Mouse (Mus musculus): ENCODE measurements around the gene Tyrobp. TPM values are rescaled to one million over a fixed set of nuclear protein-coding genes. Genes with fewer than 3 reads are reported as not detected.

Tyrobp gene
- polyA plus RNA-seq, 1 experiment from 2014 or later, result 9.0 TPM

GRCm38 (mm10) chr7:30412735-30413147, 819 bp upstream of the Tyrobp start:
- no peak for DNase-seq (ENCODE audit: low spot score)
- no peaks in the 10 kb centered on the region for H3K4me1 ChIP-seq
- H3K4me3 ChIP-seq, result no peak overlapping the region
- no peaks in the 10 kb centered on the region for H3K27me3 ChIP-seq (ENCODE audit: insufficient read depth, poor library complexity, severe bottlenecking)
- 44% methylated on average over 4 of the region's 4 CpGs for WGBS
- no peaks in the 10 kb centered on the region for H3K9me3 ChIP-seq
- no peaks in the 10 kb centered on the region for H3K36me3 ChIP-seq
- no peak overlapping the region for H3K27ac ChIP-seq

- no peak for DNase-seq (ENCODE audit: low spot score)
- H3K27ac ChIP-seq, result no peak overlapping the region
- no peaks in the 10 kb centered on the region for H3K9me3 ChIP-seq
- H3K4me1 ChIP-seq, result peaks cover 17% of the 10 kb centered on the region
- no peak overlapping the region for H3K4me3 ChIP-seq
- 66% methylated on average over 9 of the region's 9 CpGs for WGBS
- H3K36me3 ChIP-seq, result no peaks in the 10 kb centered on the region
- peaks cover 22% of the 10 kb centered on the region; the same call in 1 of the 2 replicates for H3K27me3 ChIP-seq (ENCODE audit: insufficient read depth, poor library complexity, severe bottlenecking)
These were observed 4.3 kb downstream of the Tyrobp start for GRCm38 (mm10) chr7:30417856-30418255.

GRCm38 (mm10) chr7:30419561-30420499, 6.3 kb downstream of the Tyrobp start, which contains the start of gene Hcst:
Hcst (minus strand) TSS chr7:30419854.
- no peaks in the 10 kb centered on the region for H3K9me3 ChIP-seq
- H3K4me1 ChIP-seq, result peaks cover 18% of the 10 kb centered on the region
- WGBS, result 59% methylated on average over 10 of the region's 10 CpGs
- no peak for DNase-seq (ENCODE audit: low spot score)
- H3K27ac ChIP-seq, result no peak within 1 kb of the TSS
- peaks cover 33% of the 10 kb centered on the region; the same call in 1 of the 2 replicates for H3K27me3 ChIP-seq (ENCODE audit: insufficient read depth, poor library complexity, severe bottlenecking)
- H3K36me3 ChIP-seq, result no peaks in the 10 kb centered on the region
- H3K4me3 ChIP-seq, result no peak within 1 kb of the TSS; the same call in 1 of the 2 replicates

GRCm38 (mm10) chr7:30420673-30421072, 7.1 kb downstream of the Tyrobp start:
- no peak overlapping the region for H3K4me3 ChIP-seq
- peaks cover 18% of the 10 kb centered on the region for H3K4me1 ChIP-seq
- DNase-seq (ENCODE audit: low spot score), result no peak
- H3K27ac ChIP-seq, result no peak overlapping the region
- H3K27me3 ChIP-seq (ENCODE audit: insufficient read depth, poor library complexity, severe bottlenecking), result peaks cover 33% of the 10 kb centered on the region; the same call in 1 of the 2 replicates
- H3K36me3 ChIP-seq, result peaks cover 8% of the 10 kb centered on the region
- no peaks in the 10 kb centered on the region for H3K9me3 ChIP-seq
- 79% methylated on average over 3 of the region's 3 CpGs for WGBS

GRCm38 (mm10) chr7:30421175-30421889, 7.8 kb downstream of the Tyrobp start, which contains the start of gene Nfkbid:
Nfkbid (plus strand) TSS chr7:30421732.
- H3K27ac ChIP-seq, result peak within 1 kb of the TSS; percentile 75
- peak within 1 kb of the TSS; percentile 66 for H3K4me3 ChIP-seq
- 10% methylated on average over 31 of the region's 31 CpGs for WGBS
- peaks cover 33% of the 10 kb centered on the region; the same call in 1 of the 2 replicates for H3K27me3 ChIP-seq (ENCODE audit: insufficient read depth, poor library complexity, severe bottlenecking)
- H3K36me3 ChIP-seq, result peaks cover 13% of the 10 kb centered on the region
- no peaks in the 10 kb centered on the region for H3K9me3 ChIP-seq
- peaks cover 18% of the 10 kb centered on the region for H3K4me1 ChIP-seq
- no peak for DNase-seq (ENCODE audit: low spot score)

GRCm38 (mm10) chr7:30421890-30422435, 8.4 kb downstream of the Tyrobp start:
- peaks cover 15% of the 10 kb centered on the region for H3K36me3 ChIP-seq
- H3K27ac ChIP-seq, result peak overlapping the region; percentile 75
- under 1% methylated on average over 45 of the region's 45 CpGs for WGBS
- H3K9me3 ChIP-seq, result no peaks in the 10 kb centered on the region
- H3K4me1 ChIP-seq, result peaks cover 18% of the 10 kb centered on the region
- peaks cover 33% of the 10 kb centered on the region; the same call in 1 of the 2 replicates for H3K27me3 ChIP-seq (ENCODE audit: insufficient read depth, poor library complexity, severe bottlenecking)
- peak overlapping the region; percentile 66 for H3K4me3 ChIP-seq
- peak; percentile 90 for DNase-seq (ENCODE audit: low spot score)

GRCm38 (mm10) chr7:30422560-30422959, 9.0 kb downstream of the Tyrobp start:
- Histone ChIP-seq H3K36me3 (peaks cover 19% of the 10 kb centered on the region), H3K27me3 (ENCODE audit: insufficient read depth, poor library complexity, severe bottlenecking) (peaks cover 33% of the 10 kb centered on the region; the same call in 1 of the 2 replicates), H3K27ac (peak overlapping the region; percentile 75), H3K4me1 (peaks cover 18% of the 10 kb centered on the region), H3K9me3 (no peaks in the 10 kb centered on the region), H3K4me3 (peak overlapping the region; percentile 66)
- 12% methylated on average over 9 of the region's 9 CpGs for WGBS
- DNase-seq (ENCODE audit: low spot score), result no peak

GRCm38 (mm10) chr7:30423071-30423641, 9.6 kb downstream of the Tyrobp start:
- Histone ChIP-seq H3K4me3 (peak overlapping the region; percentile 66), H3K36me3 (peaks cover 19% of the 10 kb centered on the region), H3K9me3 (no peaks in the 10 kb centered on the region), H3K27me3 (ENCODE audit: insufficient read depth, poor library complexity, severe bottlenecking) (peaks cover 33% of the 10 kb centered on the region; the same call in 1 of the 2 replicates), H3K27ac (peak overlapping the region; percentile 75), H3K4me1 (peaks cover 18% of the 10 kb centered on the region)
- 24% methylated on average over 23 of the region's 23 CpGs for WGBS
- DNase-seq (ENCODE audit: low spot score), result no peak

- H3K36me3 ChIP-seq, result peaks cover 23% of the 10 kb centered on the region
- no peaks in the 10 kb centered on the region; the same call in 1 of the 2 replicates for H3K4me1 ChIP-seq
- no peaks in the 10 kb centered on the region; the same call in 1 of the 2 replicates for H3K27me3 ChIP-seq (ENCODE audit: insufficient read depth, poor library complexity, severe bottlenecking)
- H3K4me3 ChIP-seq, result no peak overlapping the region
- no peak for DNase-seq (ENCODE audit: low spot score)
- H3K27ac ChIP-seq, result no peak overlapping the region
- no peaks in the 10 kb centered on the region for H3K9me3 ChIP-seq
These were observed 15.8 kb downstream of the Tyrobp start for GRCm38 (mm10) chr7:30429327-30429726.

- Histone ChIP-seq H3K27ac (no peak overlapping the region), H3K4me1 (no peaks in the 10 kb centered on the region; the same call in 1 of the 2 replicates), H3K9me3 (no peaks in the 10 kb centered on the region), H3K4me3 (no peak overlapping the region), H3K27me3 (ENCODE audit: insufficient read depth, poor library complexity, severe bottlenecking) (peaks cover 6% of the 10 kb centered on the region), H3K36me3 (peaks cover 21% of the 10 kb centered on the region)
- no peak for DNase-seq (ENCODE audit: low spot score)
- 43% methylated on average over 2 of the region's 2 CpGs for WGBS
These were observed 16.6 kb downstream of the Tyrobp start for GRCm38 (mm10) chr7:30430191-30430590.

- Histone ChIP-seq H3K4me1 (peaks cover 1% of the 10 kb centered on the region; the same call in 1 of the 2 replicates), H3K4me3 (no peak overlapping the region), H3K27me3 (ENCODE audit: insufficient read depth, poor library complexity, severe bottlenecking) (peaks cover 22% of the 10 kb centered on the region), H3K27ac (no peak overlapping the region), H3K9me3 (no peaks in the 10 kb centered on the region), H3K36me3 (peaks cover 10% of the 10 kb centered on the region)
- WGBS, result 11% methylated on average over 3 of the region's 3 CpGs
- DNase-seq (ENCODE audit: low spot score), result no peak
These were observed 18.2 kb downstream of the Tyrobp start for GRCm38 (mm10) chr7:30431793-30432192.

GRCm38 (mm10) chr7:30434238-30434637, 20.7 kb downstream of the Tyrobp start:
- H3K27ac ChIP-seq, result no peak overlapping the region
- H3K4me1 ChIP-seq, result peaks cover 2% of the 10 kb centered on the region; the same call in 1 of the 2 replicates
- DNase-seq (ENCODE audit: low spot score), result no peak
- H3K4me3 ChIP-seq, result no peak overlapping the region
- no peaks in the 10 kb centered on the region for H3K9me3 ChIP-seq
- peaks cover 44% of the 10 kb centered on the region for H3K27me3 ChIP-seq (ENCODE audit: insufficient read depth, poor library complexity, severe bottlenecking)
- H3K36me3 ChIP-seq, result no peaks in the 10 kb centered on the region
- 4% methylated on average over 10 of the region's 10 CpGs for WGBS
